Mouse (Mus musculus) myocyte (in vitro differentiated cells): Measurements from ENCODE around the gene Ercc2. TPM values are rescaled to one million over a fixed set of nuclear protein-coding genes. Genes with fewer than 3 reads are reported as not detected.

ENCODE experiments used
- H3K27me3 ChIP-seq: one replicate; pipeline ENCODE4 v1.6.1; 2011; ENCODE audit not compliant: control insufficient read depth, insufficient read depth, insufficient read length
- H3K36me3 ChIP-seq: one replicate; pipeline ENCODE4 v1.6.1; 2011; ENCODE audit not compliant: control insufficient read depth, insufficient read depth
- H3K4me2 ChIP-seq: one replicate; pipeline ENCODE4 v1.6.1; 2011; ENCODE audit warnings: low read depth, control low read depth
- H3K4me3 ChIP-seq: one replicate; pipeline ENCODE4 v1.5.1; 2011; ENCODE audit warnings: mild to moderate bottlenecking, control low read depth, moderate library complexity
- H3K79me2 ChIP-seq: one replicate; pipeline ENCODE4 v1.6.1; 2011; ENCODE audit not compliant: control insufficient read depth, insufficient read depth
- H3ac ChIP-seq: one replicate; pipeline ENCODE4 v1.6.1; 2011; ENCODE audit not compliant: control insufficient read depth, insufficient read length
- CEBPB ChIP-seq: IDR thresholded peaks from 2 replicates; pipeline ENCODE4 v1.6.1; 2011; ENCODE audit warnings: mild to moderate bottlenecking, moderate library complexity; ENCODE audit not compliant: poor library complexity, insufficient read depth, severe bottlenecking
- E2F4 ChIP-seq: IDR thresholded peaks from one replicate; pipeline ENCODE4 v1.6.1; 2011; ENCODE audit warnings: mild to moderate bottlenecking, control low read depth, moderate library complexity; ENCODE audit not compliant: insufficient read depth
- MAX ChIP-seq: IDR thresholded peaks from one replicate; pipeline ENCODE4 v1.6.1; 2011; ENCODE audit warnings: low read depth, mild to moderate bottlenecking, control low read depth
- MYOD1 ChIP-seq, 3 experiments: IDR thresholded peaks; one replicate each; pipeline ENCODE4 v1.6.1; 2011; ENCODE audit warnings: control low read depth in 2 of 3, low read depth in 2 of 3, mild to moderate bottlenecking in 2 of 3, moderate library complexity in 1 of 3; ENCODE audit not compliant: insufficient read length in 2 of 3, control insufficient read depth in 1 of 3
- MYOG ChIP-seq, 3 experiments: IDR thresholded peaks; one replicate each; pipeline ENCODE4 v1.6.1; 2011; ENCODE audit warnings: control low read depth in 2 of 3, low read depth in 2 of 3, mild to moderate bottlenecking in 2 of 3; ENCODE audit not compliant: insufficient read length in 2 of 3, control insufficient read depth in 1 of 3, insufficient read depth in 1 of 3
- POLR2A ChIP-seq: IDR thresholded peaks from one replicate; pipeline ENCODE4 v1.6.1; 2011; ENCODE audit warnings: low read depth, mild to moderate bottlenecking, control low read depth, moderate library complexity; ENCODE audit not compliant: insufficient read length
- POLR2AphosphoS2 ChIP-seq: IDR thresholded peaks from one replicate; pipeline ENCODE4 v1.6.1; 2011; ENCODE audit warnings: low read depth, control low read depth; ENCODE audit not compliant: insufficient read length
- REST ChIP-seq: IDR thresholded peaks from one replicate; pipeline ENCODE4 v1.6.1; 2011; ENCODE audit warnings: mild to moderate bottlenecking, control low read depth, moderate library complexity; ENCODE audit not compliant: insufficient read depth, insufficient read length
- SRF ChIP-seq: IDR thresholded peaks from one replicate; pipeline ENCODE4 v1.6.1; 2011; ENCODE audit warnings: low read depth; ENCODE audit not compliant: control insufficient read depth, insufficient read length
- TCF12 ChIP-seq: IDR thresholded peaks from one replicate; pipeline ENCODE4 v1.6.1; 2011; ENCODE audit warnings: mild to moderate bottlenecking, control low read depth; ENCODE audit not compliant: poor library complexity, insufficient read depth, severe bottlenecking
- TCF3 ChIP-seq: IDR thresholded peaks from one replicate; pipeline ENCODE4 v1.6.1; 2011; ENCODE audit warnings: low read depth, control low read depth; ENCODE audit not compliant: insufficient read length
- USF1 ChIP-seq: IDR thresholded peaks from one replicate; pipeline ENCODE4 v1.6.1; 2011; ENCODE audit warnings: low read depth, mild to moderate bottlenecking, control low read depth, moderate library complexity
- polyA plus RNA-seq: library from polyadenylated mRNA; unstranded; fragments of >200 nt; fragmentation: generic; extraction: Trizol; gene quantifications from one replicate; pipeline ENCODE4 v1.2.1, GENCODE M21; 2012; ENCODE audit warnings: missing spikeins

The Ercc2 gene
- polyA plus RNA-seq, 1 experiment, result 11.5 TPM

- Histone ChIP-seq H3K4me2 (no peak overlapping the region), H3K79me2 (peaks cover 48% of the 10 kb centered on the region), H3K27me3 (no peaks in the 10 kb centered on the region), H3K36me3 (no peaks in the 10 kb centered on the region), H3K4me3 (no peak overlapping the region), H3ac (no peak overlapping the region)
- TF ChIP-seq TCF12, result no peak
- no peak for TF ChIP-seq POLR2A
- no peak for TF ChIP-seq MYOD1 (IDR thresholded peaks at IDR 0.05; ENCODE audit: control insufficient read depth in 1 of 3, insufficient read length in 2 of 3, low read depth in 2 of 3)
- TF ChIP-seq E2F4, result no peak
- TF ChIP-seq USF1, result no peak
- TF ChIP-seq POLR2AphosphoS2, result no peak
- no peak for TF ChIP-seq CEBPB
- TF ChIP-seq MAX, result no peak
- TF ChIP-seq MYOG (IDR thresholded peaks at IDR 0.05; ENCODE audit: control insufficient read depth in 1 of 3, insufficient read depth in 1 of 3, insufficient read length in 2 of 3, low read depth in 2 of 3), result no peak
- no peak for TF ChIP-seq REST
- no peak for TF ChIP-seq SRF
- no peak for TF ChIP-seq TCF3
These were observed 16.4 kb upstream of the Ercc2 start for GRCm38 (mm10) chr7:19365376-19365775.

GRCm38 (mm10) chr7:19368380-19368779 is 13.4 kb upstream of the Ercc2 start:
- H3K27me3 ChIP-seq, result no peaks in the 10 kb centered on the region
- no peak overlapping the region for H3K4me2 ChIP-seq
- TF ChIP-seq MYOD1 (IDR thresholded peaks at IDR 0.05; ENCODE audit: control insufficient read depth in 1 of 3, insufficient read length in 2 of 3, low read depth in 2 of 3) (no peak), REST (peak; percentile 77), E2F4 (no peak)
- no peak overlapping the region for H3K4me3 ChIP-seq
- H3K79me2 ChIP-seq, result peaks cover 25% of the 10 kb centered on the region
- H3ac ChIP-seq, result no peak overlapping the region
- no peaks in the 10 kb centered on the region for H3K36me3 ChIP-seq

GRCm38 (mm10) chr7:19369823-19370425 is 11.9 kb upstream of the Ercc2 start:
- H3K4me2 ChIP-seq, result no peak overlapping the region
- no peaks in the 10 kb centered on the region for H3K27me3 ChIP-seq
- no peak overlapping the region for H3K4me3 ChIP-seq
- TF ChIP-seq POLR2AphosphoS2, result no peak
- TF ChIP-seq POLR2A, result no peak
- no peak for TF ChIP-seq MYOG (IDR thresholded peaks at IDR 0.05; ENCODE audit: control insufficient read depth in 1 of 3, insufficient read depth in 1 of 3, insufficient read length in 2 of 3, low read depth in 2 of 3)
- TF ChIP-seq SRF, result no peak
- TF ChIP-seq E2F4, result no peak
- TF ChIP-seq MYOD1 (IDR thresholded peaks at IDR 0.05; ENCODE audit: control insufficient read depth in 1 of 3, insufficient read length in 2 of 3, low read depth in 2 of 3), result no peak
- no peak for TF ChIP-seq TCF12
- TF ChIP-seq TCF3, result no peak
- TF ChIP-seq MAX, result no peak
- TF ChIP-seq CEBPB, result no peak
- no peak for TF ChIP-seq REST
- no peak for TF ChIP-seq USF1
- no peak overlapping the region for H3ac ChIP-seq
- H3K79me2 ChIP-seq, result peaks cover 16% of the 10 kb centered on the region
- H3K36me3 ChIP-seq, result peaks cover 5% of the 10 kb centered on the region

DNA sequence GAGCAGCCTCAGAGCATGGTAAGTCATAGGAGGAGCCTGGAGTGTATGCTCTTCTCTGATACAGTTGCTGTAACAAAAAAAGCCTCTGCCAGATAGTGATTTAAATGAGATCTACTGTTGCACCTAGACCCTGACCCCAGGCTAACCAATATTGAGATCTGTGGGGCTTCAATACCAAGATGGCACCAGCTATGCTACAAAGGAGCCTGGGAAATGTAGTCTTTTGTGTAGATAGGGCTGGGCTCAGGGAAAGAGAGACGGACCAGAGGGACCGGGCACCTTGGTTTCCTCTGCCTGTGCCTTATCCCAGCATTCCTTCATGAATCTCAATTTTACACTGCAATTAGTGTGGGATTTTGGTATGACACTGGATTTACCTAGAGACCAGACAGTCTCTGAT is 8.4 kb upstream of the Ercc2 start:
- no peaks in the 10 kb centered on the region for H3K79me2 ChIP-seq
- H3K4me2 ChIP-seq, result no peak overlapping the region
- no peak overlapping the region for H3ac ChIP-seq
- H3K36me3 ChIP-seq, result peaks cover 5% of the 10 kb centered on the region
- no peak for TF ChIP-seq POLR2A
- TF ChIP-seq POLR2AphosphoS2, result no peak
- TF ChIP-seq CEBPB, result no peak
- TF ChIP-seq MAX, result no peak
- no peak for TF ChIP-seq REST
- no peak for TF ChIP-seq USF1
- H3K4me3 ChIP-seq, result no peak overlapping the region
- no peaks in the 10 kb centered on the region for H3K27me3 ChIP-seq

DNA sequence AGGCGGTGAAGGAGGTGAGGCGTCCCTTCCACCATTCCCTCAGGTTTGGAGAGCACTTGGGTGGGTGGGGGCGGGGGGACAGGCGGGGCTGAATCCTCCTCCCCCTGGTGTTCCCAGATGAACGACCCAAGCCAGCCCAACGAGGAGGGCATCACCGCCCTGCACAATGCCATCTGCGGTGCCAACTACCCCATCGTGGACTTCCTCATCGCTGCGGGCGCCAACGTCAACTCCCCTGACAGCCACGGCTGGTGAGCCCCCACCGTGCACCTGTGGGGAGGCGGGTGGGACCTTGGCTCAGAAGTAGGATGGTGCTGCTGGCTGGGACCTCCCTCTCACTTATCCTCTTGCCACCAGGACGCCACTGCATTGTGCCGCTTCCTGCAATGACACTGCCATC is 6.4 kb upstream of the Ercc2 start:
- no peak overlapping the region for H3K4me3 ChIP-seq
- no peaks in the 10 kb centered on the region for H3K79me2 ChIP-seq
- peaks cover 5% of the 10 kb centered on the region for H3K36me3 ChIP-seq
- no peak overlapping the region for H3K4me2 ChIP-seq
- no peaks in the 10 kb centered on the region for H3K27me3 ChIP-seq
- no peak for TF ChIP-seq SRF
- TF ChIP-seq TCF12, result no peak
- no peak for TF ChIP-seq USF1
- TF ChIP-seq MYOG (IDR thresholded peaks at IDR 0.05; ENCODE audit: control insufficient read depth in 1 of 3, insufficient read depth in 1 of 3, insufficient read length in 2 of 3, low read depth in 2 of 3), result no peak
- TF ChIP-seq MAX, result no peak
- TF ChIP-seq CEBPB, result no peak
- H3ac ChIP-seq, result no peak overlapping the region
